Mouse (Mus musculus) splenic B cell, adult 2 months (primary cell): ENCODE measurements around the gene Ccdc97.

Experiments used
- DNase-seq: peaks from one replicate; pipeline ENCODE4 v3.0.0-alpha.2; 2011; ENCODE audit warnings: low read depth, low spot score
- H3K27me3 ChIP-seq: 2 replicates; pipeline ENCODE4 v1.6.1; 2012; ENCODE audit warnings: mild to moderate bottlenecking, low read length, moderate library complexity, mixed read lengths; ENCODE audit not compliant: control insufficient read depth, poor library complexity, insufficient read depth, severe bottlenecking
- H3K36me3 ChIP-seq: 2 replicates; pipeline ENCODE4 v1.6.1; 2012; ENCODE audit warnings: mild to moderate bottlenecking, low read length, moderate library complexity, mixed read lengths; ENCODE audit not compliant: control insufficient read depth, poor library complexity, insufficient read depth, severe bottlenecking

The Ccdc97 gene

DNA sequence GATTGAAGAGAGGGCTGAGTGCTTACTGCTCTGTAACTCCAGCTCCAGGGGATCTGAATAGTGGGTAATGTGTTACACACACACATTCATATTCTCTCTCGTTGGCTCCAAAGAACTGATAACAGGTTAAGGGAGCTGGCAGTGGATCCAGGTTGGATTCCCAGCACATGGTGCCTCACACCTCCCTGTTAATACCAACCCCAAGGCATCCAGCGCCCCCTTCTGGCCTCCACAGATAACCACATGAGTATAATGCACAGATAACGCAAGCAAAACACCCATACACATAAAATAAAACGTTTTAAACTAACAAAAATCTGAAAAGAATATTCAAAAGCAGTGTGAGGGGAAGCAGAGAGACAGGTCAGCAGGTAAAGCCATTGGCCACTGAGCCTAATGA lies 46.4 kb downstream of the Ccdc97 start:
- no peak for DNase-seq
- H3K36me3 ChIP-seq, result peaks cover 4% of the 10 kb centered on the region
- H3K27me3 ChIP-seq, result no peaks in the 10 kb centered on the region

DNA sequence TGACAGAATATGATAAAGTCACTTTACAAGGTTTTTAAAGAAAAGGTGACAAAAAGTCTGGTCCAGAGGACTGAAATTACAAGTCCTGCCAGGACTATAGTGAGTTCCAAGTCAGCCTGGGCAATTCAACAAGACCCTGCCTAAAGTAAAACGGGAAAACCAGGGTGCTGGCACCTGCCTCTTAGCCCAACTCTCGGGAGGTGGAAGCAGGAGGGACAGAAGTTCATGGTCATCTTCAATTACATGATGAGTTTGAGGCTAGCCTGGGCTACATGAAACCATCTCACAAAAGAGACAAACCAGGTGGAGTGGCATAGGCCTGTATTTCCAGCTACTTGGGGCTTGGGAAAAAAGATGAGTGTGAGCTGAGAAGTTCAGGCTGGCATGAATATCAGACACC lies 47.2 kb downstream of the Ccdc97 start:
- Histone ChIP-seq H3K27me3 (no peaks in the 10 kb centered on the region), H3K36me3 (peaks cover 4% of the 10 kb centered on the region)
- no peak for DNase-seq

DNA sequence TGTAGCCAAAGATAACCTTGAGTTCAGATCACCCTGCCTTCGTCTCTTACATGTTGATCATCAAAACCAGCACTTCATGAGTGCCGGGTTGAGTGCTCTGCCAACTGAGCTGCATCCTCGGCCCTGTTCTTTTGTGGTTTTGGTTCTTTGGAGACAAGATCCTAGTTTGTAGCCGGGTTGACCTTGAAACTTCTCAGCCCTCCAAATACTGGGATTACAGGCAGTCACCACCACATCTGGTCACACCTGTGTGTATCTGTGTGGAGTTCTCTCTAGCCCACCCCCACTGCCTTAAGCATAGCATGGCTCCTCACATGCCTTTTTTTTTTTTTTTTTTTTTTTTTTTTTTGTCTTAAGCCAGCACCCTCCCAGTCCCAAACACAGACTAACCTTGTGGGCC lies 48.8 kb downstream of the Ccdc97 start:
- no peak for DNase-seq
- Histone ChIP-seq H3K27me3 (no peaks in the 10 kb centered on the region), H3K36me3 (peaks cover 4% of the 10 kb centered on the region)

DNA sequence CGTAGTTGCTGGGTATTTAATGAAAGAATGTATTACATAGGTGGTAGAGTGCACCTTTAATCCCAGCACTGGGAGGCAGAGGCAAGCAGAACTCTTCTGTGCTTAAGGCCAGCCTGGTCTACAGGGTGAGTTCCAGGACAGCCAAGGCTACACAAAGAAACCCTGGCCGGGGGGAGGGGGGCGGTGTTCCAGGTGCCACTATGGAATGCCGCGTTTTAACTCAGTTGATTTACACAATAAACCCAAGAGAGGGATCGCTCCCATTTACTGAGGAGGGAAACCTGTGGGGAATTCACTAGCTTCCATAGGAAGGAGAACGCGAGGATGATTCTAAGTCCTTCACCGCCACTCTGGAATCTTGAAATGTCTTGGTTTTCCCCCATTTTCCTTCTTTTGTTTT lies 49.3 kb downstream of the Ccdc97 start:
- Histone ChIP-seq H3K27me3 (no peaks in the 10 kb centered on the region), H3K36me3 (peaks cover 4% of the 10 kb centered on the region)
- DNase-seq, result no peak

DNA sequence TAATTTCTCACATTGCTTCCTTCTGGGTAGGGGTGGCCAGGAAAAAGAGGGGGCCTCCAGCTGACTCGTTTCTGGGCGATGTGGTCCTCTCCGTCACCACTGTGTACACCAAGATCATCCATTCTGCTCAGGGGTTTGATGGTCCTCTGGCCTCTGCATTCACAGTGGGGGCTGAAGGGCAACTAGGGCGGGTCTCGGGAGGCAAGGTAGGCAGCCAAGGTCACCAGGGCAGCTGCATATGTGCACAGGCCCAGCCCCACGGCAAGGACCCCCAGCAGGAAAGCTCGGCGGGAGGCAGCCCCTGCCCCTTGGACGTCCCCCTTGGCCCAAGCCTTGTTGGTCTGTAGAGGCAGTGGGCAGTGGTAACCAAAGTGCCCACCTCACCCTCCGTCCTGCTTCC lies 49.7 kb downstream of the Ccdc97 start:
- H3K27me3 ChIP-seq, result no peaks in the 10 kb centered on the region
- no peak for DNase-seq

DNA sequence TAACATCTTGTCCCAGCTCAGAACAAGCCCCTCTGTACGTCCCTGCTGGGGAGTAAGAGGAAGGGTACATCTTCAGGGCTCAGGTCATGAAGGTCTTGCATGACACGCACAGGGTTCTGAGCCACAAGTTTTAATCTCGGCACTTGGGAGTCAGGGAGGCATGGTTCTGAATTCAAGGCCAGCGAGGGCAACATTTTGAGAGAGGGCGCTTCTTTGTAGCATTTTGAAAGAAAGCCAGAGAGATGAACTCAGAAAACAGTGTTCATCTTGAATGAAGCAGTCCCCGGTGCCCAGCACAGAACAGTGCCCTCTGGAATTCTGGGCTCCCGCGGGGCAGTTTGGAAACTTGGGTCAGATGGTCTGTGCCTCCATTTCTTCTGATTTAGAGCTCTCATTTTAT lies 52.5 kb downstream of the Ccdc97 start:
- no peaks in the 10 kb centered on the region for H3K27me3 ChIP-seq
- H3K36me3 ChIP-seq, result peaks cover 6% of the 10 kb centered on the region
- DNase-seq, result no peak

More for the DNA sequence above, 49.7 kb downstream of the Ccdc97 start:
- peaks cover 4% of the 10 kb centered on the region for H3K36me3 ChIP-seq
